Mouse (Mus musculus) erythroblast, embryonic 14.5 days (primary cell): ENCODE data around the gene Gnai1.

Experiments used
- GATA1 ChIP-seq: IDR thresholded peaks from 2 replicates; pipeline ENCODE4 v1.6.1; 2012; ENCODE audit warnings: low read length, inconsistent platforms, mixed read lengths
- TAL1 ChIP-seq: IDR thresholded peaks from 3 replicates; pipeline ENCODE4 v1.6.1; 2012; ENCODE audit warnings: low read length, inconsistent platforms, mixed read lengths

GRCm38 (mm10) chr5:18289530-18289929 is 70.6 kb downstream of the Gnai1 start:
- TF ChIP-seq TAL1, result no peak
- no peak for TF ChIP-seq GATA1
